Mouse (Mus musculus): Measurements from ENCODE around the gene Hist2h2be. TPM values are rescaled to one million over a fixed set of nuclear protein-coding genes. Genes with fewer than 3 reads are reported as not detected.
"Not testable (repeated sequence)": the region's sequence is repeated elsewhere in the genome, so short reads cannot be mapped to it uniquely, and the experiment has no call there.

Hist2h2be gene
- polyA plus RNA-seq, 1 experiment from 2014 or later = 13.5 TPM

GRCm38 (mm10) chr3:96243921-96244572, 23.1 kb downstream of the Hist2h2be start:
- Histone ChIP-seq H3K4me1 (peaks cover 30% of the 10 kb centered on the region), H3K36me3 (no peaks in the 10 kb centered on the region), H3K27ac (replicated peaks) (peak overlapping the region; percentile 99), H3K4me2 (replicated peaks) (peak overlapping the region; percentile 60), H3K27me3 (no peaks in the 10 kb centered on the region), H3K4me3 (replicated peaks) (peak overlapping the region; percentile 54), H3K9ac (0 out of 2 replicates have a peak overlapping the region, but pooled peaks have one; percentile 64), H3K9me3 (replicated peaks) (no peaks in the 10 kb centered on the region)
- ATAC-seq (ENCODE audit: insufficient number of reproducible peaks, low FRiP score, low TSS enrichment, low read depth) = no peak
- 75% methylated on average over 7 of the region's 7 CpGs for WGBS

GRCm38 (mm10) chr3:96245003-96245886, 24.3 kb downstream of the Hist2h2be start, which contains the start of gene Hist2h2aa1:
Hist2h2aa1 (plus strand) TSS chr3:96245497.
- Histone ChIP-seq H3K4me2 (replicated peaks) (peak within 1 kb of the TSS; percentile 60), H3K4me1 (peaks cover 31% of the 10 kb centered on the region), H3K9ac (peak within 1 kb of the TSS; percentile 64), H3K4me3 (replicated peaks) (peak within 1 kb of the TSS; percentile 54), H3K27ac (replicated peaks) (peak within 1 kb of the TSS; percentile 99)
- 0% methylated on average over 21 of the region's 88 CpGs for WGBS
- not testable (repeated sequence) for H3K36me3 ChIP-seq; H3K9me3 ChIP-seq (replicated peaks); H3K27me3 ChIP-seq
- peak; percentile 88 for ATAC-seq (ENCODE audit: insufficient number of reproducible peaks, low FRiP score, low TSS enrichment, low read depth)

- Histone ChIP-seq H3K4me1 (peaks cover 27% of the 10 kb centered on the region), H3K4me3 (replicated peaks) (peak overlapping the region; percentile 36), H3K27ac (replicated peaks) (peak overlapping the region; percentile 83; the same call in 1 of the 2 replicates), H3K4me2 (replicated peaks) (0 out of 2 replicates have a peak overlapping the region, but pooled peaks have one; percentile 25)
- not testable (repeated sequence) for H3K36me3 ChIP-seq; ATAC-seq (ENCODE audit: insufficient number of reproducible peaks, low FRiP score, low TSS enrichment, low read depth); H3K9me3 ChIP-seq (replicated peaks); H3K27me3 ChIP-seq; H3K9ac ChIP-seq
- under 1% methylated on average over 11 of the region's 21 CpGs for WGBS
Measured at GRCm38 (mm10) chr3:96246018-96246417, 25.1 kb downstream of the Hist2h2be start.

GRCm38 (mm10) chr3:96246427-96246856, 25.5 kb downstream of the Hist2h2be start, which contains the start of gene Hist2h3c1:
Hist2h3c1 (plus strand) TSS chr3:96246685.
- WGBS = 0% methylated on average over 5 of the region's 47 CpGs
- peak; percentile 94 for ATAC-seq (ENCODE audit: insufficient number of reproducible peaks, low FRiP score, low TSS enrichment, low read depth)
- not testable (repeated sequence) for H3K27me3 ChIP-seq; H3K9me3 ChIP-seq (replicated peaks); H3K36me3 ChIP-seq
- peak within 1 kb of the TSS; percentile 41 for H3K4me3 ChIP-seq (replicated peaks)
- peak within 1 kb of the TSS; percentile 44 for H3K4me2 ChIP-seq (replicated peaks)
- peak within 1 kb of the TSS; percentile 40 for H3K9ac ChIP-seq
- H3K27ac ChIP-seq (replicated peaks) = peak within 1 kb of the TSS; percentile 83; the same call in 1 of the 2 replicates
- peaks cover 25% of the 10 kb centered on the region for H3K4me1 ChIP-seq

GRCm38 (mm10) chr3:96247356-96248140, 26.6 kb downstream of the Hist2h2be start:
- WGBS = 1% methylated on average over 11 of the region's 11 CpGs
- no peak for ATAC-seq (ENCODE audit: insufficient number of reproducible peaks, low FRiP score, low TSS enrichment, low read depth)
- 0 out of 2 replicates have a peak overlapping the region, but pooled peaks have one; percentile 51 for H3K27ac ChIP-seq (replicated peaks)

GRCm38 (mm10) chr3:96248141-96249033, 27.5 kb downstream of the Hist2h2be start:
- no peaks in the 10 kb centered on the region for H3K27me3 ChIP-seq
- peak overlapping the region; percentile 41 for H3K4me3 ChIP-seq (replicated peaks)
- no peak overlapping the region for H3K9ac ChIP-seq
- H3K4me1 ChIP-seq = peaks cover 19% of the 10 kb centered on the region
- peak overlapping the region; percentile 44 for H3K4me2 ChIP-seq (replicated peaks)
- 51% methylated on average over 6 of the region's 6 CpGs for WGBS
- H3K9me3 ChIP-seq (replicated peaks) = no peaks in the 10 kb centered on the region
- H3K27ac ChIP-seq (replicated peaks) = no peak overlapping the region
- ATAC-seq (ENCODE audit: insufficient number of reproducible peaks, low FRiP score, low TSS enrichment, low read depth) = no peak
- no peaks in the 10 kb centered on the region for H3K36me3 ChIP-seq

More at GRCm38 (mm10) chr3:96247356-96248140, 26.6 kb downstream of the Hist2h2be start:
- no peaks in the 10 kb centered on the region for H3K27me3 ChIP-seq
- H3K4me1 ChIP-seq = peaks cover 22% of the 10 kb centered on the region
- peak overlapping the region; percentile 44 for H3K4me2 ChIP-seq (replicated peaks)
- peak overlapping the region; percentile 40 for H3K9ac ChIP-seq
- H3K36me3 ChIP-seq = no peaks in the 10 kb centered on the region
- H3K4me3 ChIP-seq (replicated peaks) = peak overlapping the region; percentile 41
- H3K9me3 ChIP-seq (replicated peaks) = no peaks in the 10 kb centered on the region

GRCm38 (mm10) chr3:96249034-96249345, 28.1 kb downstream of the Hist2h2be start:
- Histone ChIP-seq H3K4me1 (peaks cover 17% of the 10 kb centered on the region), H3K4me3 (replicated peaks) (peak overlapping the region; percentile 41; the same call in 1 of the 2 replicates), H3K9ac (no peak overlapping the region), H3K9me3 (replicated peaks) (no peaks in the 10 kb centered on the region), H3K27ac (replicated peaks) (no peak overlapping the region), H3K36me3 (no peaks in the 10 kb centered on the region), H3K27me3 (no peaks in the 10 kb centered on the region), H3K4me2 (replicated peaks) (peak overlapping the region; percentile 44)
- WGBS = 53% methylated on average over 4 of the region's 4 CpGs
- no peak for ATAC-seq (ENCODE audit: insufficient number of reproducible peaks, low FRiP score, low TSS enrichment, low read depth)

GRCm38 (mm10) chr3:96250890-96251289, 30.0 kb downstream of the Hist2h2be start:
- Histone ChIP-seq H3K9me3 (replicated peaks) (no peaks in the 10 kb centered on the region), H3K27ac (replicated peaks) (no peak overlapping the region), H3K27me3 (no peaks in the 10 kb centered on the region), H3K36me3 (no peaks in the 10 kb centered on the region), H3K4me2 (replicated peaks) (no peak overlapping the region), H3K4me3 (replicated peaks) (no peak overlapping the region), H3K4me1 (peaks cover 15% of the 10 kb centered on the region; the same call in 1 of the 2 replicates), H3K9ac (no peak overlapping the region)
- no peak for ATAC-seq (ENCODE audit: insufficient number of reproducible peaks, low FRiP score, low TSS enrichment, low read depth)
- 49% methylated on average over 3 of the region's 3 CpGs for WGBS

- Histone ChIP-seq H3K27me3 (no peaks in the 10 kb centered on the region), H3K27ac (replicated peaks) (no peak overlapping the region), H3K4me2 (replicated peaks) (no peak overlapping the region), H3K36me3 (no peaks in the 10 kb centered on the region), H3K4me1 (peaks cover 15% of the 10 kb centered on the region; the same call in 1 of the 2 replicates), H3K4me3 (replicated peaks) (no peak overlapping the region), H3K9ac (no peak overlapping the region), H3K9me3 (replicated peaks) (no peaks in the 10 kb centered on the region)
- no peak for ATAC-seq (ENCODE audit: insufficient number of reproducible peaks, low FRiP score, low TSS enrichment, low read depth)
- WGBS = 83% methylated on average over 3 of the region's 3 CpGs
Measured at GRCm38 (mm10) chr3:96251787-96252186, 30.9 kb downstream of the Hist2h2be start.

Measured in embryonic facial prominence, embryonic 15.5 days (tissue).